8 mouse cellular contexts compared by ENCODE assay signal in the genomic region with DNA sequence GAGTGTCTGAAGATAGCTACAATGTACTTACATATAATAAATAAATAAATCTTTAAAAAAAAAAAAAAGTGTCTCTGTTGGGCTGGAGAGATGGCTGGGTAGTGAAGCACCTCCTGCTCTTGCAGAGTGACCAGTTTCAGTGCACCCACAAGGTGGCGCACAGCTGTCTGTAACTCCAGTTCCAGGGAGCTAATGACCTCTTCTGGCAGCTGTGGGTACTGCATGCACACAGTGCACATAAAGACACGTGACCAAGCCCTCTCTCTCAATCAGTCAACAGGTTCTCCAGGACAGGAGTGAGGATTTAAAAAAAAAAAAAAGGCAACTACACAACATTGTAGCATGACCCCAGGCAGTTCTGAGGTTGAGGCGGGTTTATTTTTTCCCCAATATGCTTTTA. TPM values are rescaled to one million over a fixed set of nuclear protein-coding genes. Genes with fewer than 3 reads are reported as not detected.
DNase-seq lines count a peak whose midpoint lies in the region; TF ChIP-seq lines count a peak whose summit lies in the region.

No protein-coding gene starts in this region.

- no peaks in the 10 kb centered on the region for H3K4me1 ChIP-seq in bone marrow macrophage, adult 2 months (ENCODE audit: control insufficient read depth, insufficient read depth, low read length)

- TF ChIP-seq CTCF in layer of hippocampus, adult 2 months (conservative IDR thresholded peaks at IDR 0.05): peak; percentile 64
- peak; percentile 9; the same call in 1 of the 2 replicates for TF ChIP-seq CTCF in bone marrow macrophage, adult 2 months (IDR thresholded peaks at IDR 0.05; ENCODE audit: low read depth, low read length)

- peak; percentile 38 for DNase-seq in adrenal gland, postnatal 10 days
- DNase-seq in adrenal gland, postnatal 4 days (ENCODE audit: low spot score in 2 of 2): no peak
- no peak for DNase-seq in layer of hippocampus, adult 2 months (ENCODE audit: low spot score in 2 of 2)
- no peak for DNase-seq in layer of hippocampus, postnatal 14 days (ENCODE audit: low spot score in 2 of 2)
- peak; percentile 52 for DNase-seq in lung, postnatal 36 days
- DNase-seq in thymus, postnatal 36 days: peak; percentile 52 to 55
- no peak for DNase-seq in urinary bladder, adult 18-20 months (ENCODE audit: low spot score in 2 of 2)

- no peak for TF ChIP-seq POLR2A in bone marrow macrophage, adult 2 months (IDR thresholded peaks at IDR 0.05; ENCODE audit: borderline replicate concordance, low read depth, low read length)

- no peak overlapping the region for H3K27ac ChIP-seq in layer of hippocampus, adult 2 months
- no peak overlapping the region for H3K27ac ChIP-seq in bone marrow macrophage, adult 2 months (ENCODE audit: insufficient read depth, low read depth, low read length)

- H3K4me3 ChIP-seq in layer of hippocampus, adult 2 months: no peak overlapping the region
- no peak overlapping the region for H3K4me3 ChIP-seq in bone marrow macrophage, adult 2 months (ENCODE audit: insufficient read depth, low read length)

RNA-seq across cellular contexts. Expression of a gene that starts 17.8 kb away (rescaled TPM):
- 10 to 100 TPM; 14.0 to 19.1 TPM for total RNA-seq in adrenal gland, postnatal 10 days (2021)
- 10 to 100 TPM; 23.2 to 23.7 TPM for total RNA-seq in adrenal gland, postnatal 4 days (2021)
- total RNA-seq in layer of hippocampus, adult 2 months (2021): 10 to 100 TPM; 19.7 to 21.5 TPM
- 10 to 100 TPM; 20.9 to 21.6 TPM for total RNA-seq in layer of hippocampus, postnatal 14 days (2021)
- polyA plus RNA-seq in bone marrow macrophage, adult 2 months (2012; ENCODE audit: insufficient read depth, insufficient read length, missing spikeins): 12.7 and 14.1 TPM in 2 replicates

Comparison
In these comparisons a context has a peak if more than half of its experiments do, and no peak if none do; other contexts are left out.
1. DNase-seq: peak in adrenal gland, postnatal 10 days (single experiment), lung, postnatal 36 days (single experiment) and thymus, postnatal 36 days (2 of 2); none in adrenal gland, postnatal 4 days (0 of 2), layer of hippocampus, adult 2 months (0 of 2), layer of hippocampus, postnatal 14 days (0 of 2) and urinary bladder, adult 18-20 months (0 of 2).